Mouse (Mus musculus): ENCODE results near the gene Cbfb. TPM values are rescaled to one million over a fixed set of nuclear protein-coding genes. Genes with fewer than 3 reads are reported as not detected.
"Not testable (repeated sequence)": the region's sequence is repeated elsewhere in the genome, so short reads cannot be mapped to it uniquely, and the experiment has no call there.

The Cbfb gene
- polyA plus RNA-seq, 1 experiment from 2014 or later, result 52.9 TPM

- WGBS, result 91% methylated on average over 4 of the region's 4 CpGs
- H3K4me3 ChIP-seq (ENCODE audit: control insufficient read depth in 1 of 2, insufficient read depth in 1 of 2, low read depth in 1 of 2, low read length in 2 of 2); H3K4me1 ChIP-seq (ENCODE audit: control insufficient read depth in 2 of 2, insufficient read depth in 2 of 2, low read length in 2 of 2); H3K9ac ChIP-seq (ENCODE audit: low read length); H3K27me3 ChIP-seq (ENCODE audit: control insufficient read depth, insufficient read depth, low read length); H3K27ac ChIP-seq (replicated peaks in 1 of 2; ENCODE audit: control insufficient read depth in 1 of 2, insufficient read depth in 1 of 2, low read depth in 2 of 2, low read length in 2 of 2); ATAC-seq (ENCODE audit: insufficient number of reproducible peaks, insufficient read depth, low FRiP score, low read depth); H3K9me3 ChIP-seq (ENCODE audit: control insufficient read depth, low read length); H3K4me2 ChIP-seq (ENCODE audit: low read length): not testable (repeated sequence)
- H3K36me3 ChIP-seq (ENCODE audit: control insufficient read depth, insufficient read depth, low read length), result peaks cover 30% of the 10 kb centered on the region
Measured at GRCm38 (mm10) chr8:105232321-105232693, 61.8 kb downstream of the Cbfb start.

GRCm38 (mm10) chr8:105233126-105233935, 62.9 kb downstream of the Cbfb start:
- no peak for ATAC-seq (ENCODE audit: insufficient number of reproducible peaks, insufficient read depth, low FRiP score, low read depth)
- no peaks in the 10 kb centered on the region for H3K9me3 ChIP-seq (ENCODE audit: control insufficient read depth, low read length)
- no peak overlapping the region for H3K4me2 ChIP-seq (ENCODE audit: low read length)
- H3K4me3 ChIP-seq (ENCODE audit: control insufficient read depth in 1 of 2, insufficient read depth in 1 of 2, low read depth in 1 of 2, low read length in 2 of 2), result no peak overlapping the region
- H3K4me1 ChIP-seq (ENCODE audit: control insufficient read depth in 2 of 2, insufficient read depth in 2 of 2, low read length in 2 of 2), result no peaks in the 10 kb centered on the region
- H3K36me3 ChIP-seq (ENCODE audit: control insufficient read depth, insufficient read depth, low read length), result peaks cover 32% of the 10 kb centered on the region
- 73% methylated on average over 1 of the region's 1 CpGs for whole genome bisulfite sequencing
- no peaks in the 10 kb centered on the region for H3K27me3 ChIP-seq (ENCODE audit: control insufficient read depth, insufficient read depth, low read length)
- no peak overlapping the region for H3K27ac ChIP-seq (replicated peaks in 1 of 2; ENCODE audit: control insufficient read depth in 1 of 2, insufficient read depth in 1 of 2, low read depth in 2 of 2, low read length in 2 of 2)
- no peak overlapping the region for H3K9ac ChIP-seq (ENCODE audit: low read length)

GRCm38 (mm10) chr8:105235206-105235605, 64.7 kb downstream of the Cbfb start:
- Histone ChIP-seq H3K4me3 (ENCODE audit: control insufficient read depth in 1 of 2, insufficient read depth in 1 of 2, low read depth in 1 of 2, low read length in 2 of 2) (no peak overlapping the region), H3K27me3 (ENCODE audit: control insufficient read depth, insufficient read depth, low read length) (no peaks in the 10 kb centered on the region), H3K27ac (replicated peaks in 1 of 2; ENCODE audit: control insufficient read depth in 1 of 2, insufficient read depth in 1 of 2, low read depth in 2 of 2, low read length in 2 of 2) (no peak overlapping the region), H3K4me2 (ENCODE audit: low read length) (no peak overlapping the region), H3K9me3 (ENCODE audit: control insufficient read depth, low read length) (no peaks in the 10 kb centered on the region), H3K9ac (ENCODE audit: low read length) (no peak overlapping the region), H3K4me1 (ENCODE audit: control insufficient read depth in 2 of 2, insufficient read depth in 2 of 2, low read length in 2 of 2) (no peaks in the 10 kb centered on the region), H3K36me3 (ENCODE audit: control insufficient read depth, insufficient read depth, low read length) (peaks cover 50% of the 10 kb centered on the region)
- ATAC-seq (ENCODE audit: insufficient number of reproducible peaks, insufficient read depth, low FRiP score, low read depth), result no peak
- 53% methylated on average over 1 of the region's 1 CpGs for WGBS

- H3K4me1 ChIP-seq (ENCODE audit: control insufficient read depth in 2 of 2, insufficient read depth in 2 of 2, low read length in 2 of 2), result no peaks in the 10 kb centered on the region
- H3K27me3 ChIP-seq (ENCODE audit: control insufficient read depth, insufficient read depth, low read length), result no peaks in the 10 kb centered on the region
- H3K9me3 ChIP-seq (ENCODE audit: control insufficient read depth, low read length), result no peaks in the 10 kb centered on the region
- 90% methylated on average over 14 of the region's 14 CpGs for WGBS
- H3K27ac ChIP-seq (replicated peaks in 1 of 2; ENCODE audit: control insufficient read depth in 1 of 2, insufficient read depth in 1 of 2, low read depth in 2 of 2, low read length in 2 of 2), result no peak overlapping the region
- no peak overlapping the region for H3K9ac ChIP-seq (ENCODE audit: low read length)
- no peak overlapping the region for H3K4me2 ChIP-seq (ENCODE audit: low read length)
- peaks cover 69% of the 10 kb centered on the region for H3K36me3 ChIP-seq (ENCODE audit: control insufficient read depth, insufficient read depth, low read length)
- no peak for ATAC-seq (ENCODE audit: insufficient number of reproducible peaks, insufficient read depth, low FRiP score, low read depth)
- H3K4me3 ChIP-seq (ENCODE audit: control insufficient read depth in 1 of 2, insufficient read depth in 1 of 2, low read depth in 1 of 2, low read length in 2 of 2), result no peak overlapping the region
Measured at GRCm38 (mm10) chr8:105237442-105238142, 67.1 kb downstream of the Cbfb start.

GRCm38 (mm10) chr8:105241016-105241415, 70.5 kb downstream of the Cbfb start:
- ATAC-seq (ENCODE audit: insufficient number of reproducible peaks, insufficient read depth, low FRiP score, low read depth), result no peak
- no peak overlapping the region for H3K27ac ChIP-seq (replicated peaks in 1 of 2; ENCODE audit: control insufficient read depth in 1 of 2, insufficient read depth in 1 of 2, low read depth in 2 of 2, low read length in 2 of 2)
- 92% methylated on average over 7 of the region's 7 CpGs for WGBS
- no peak overlapping the region for H3K9ac ChIP-seq (ENCODE audit: low read length)
- no peak overlapping the region for H3K4me2 ChIP-seq (ENCODE audit: low read length)
- H3K4me1 ChIP-seq (ENCODE audit: control insufficient read depth in 2 of 2, insufficient read depth in 2 of 2, low read length in 2 of 2), result no peaks in the 10 kb centered on the region
- H3K9me3 ChIP-seq (ENCODE audit: control insufficient read depth, low read length), result no peaks in the 10 kb centered on the region
- no peak overlapping the region for H3K4me3 ChIP-seq (ENCODE audit: control insufficient read depth in 1 of 2, insufficient read depth in 1 of 2, low read depth in 1 of 2, low read length in 2 of 2)
- H3K27me3 ChIP-seq (ENCODE audit: control insufficient read depth, insufficient read depth, low read length), result no peaks in the 10 kb centered on the region
- H3K36me3 ChIP-seq (ENCODE audit: control insufficient read depth, insufficient read depth, low read length), result peaks cover 59% of the 10 kb centered on the region

GRCm38 (mm10) chr8:105251954-105252353, 81.5 kb downstream of the Cbfb start:
- no peak overlapping the region for H3K27ac ChIP-seq (replicated peaks in 1 of 2; ENCODE audit: control insufficient read depth in 1 of 2, insufficient read depth in 1 of 2, low read depth in 2 of 2, low read length in 2 of 2)
- H3K9ac ChIP-seq (ENCODE audit: low read length), result no peak overlapping the region
- H3K4me2 ChIP-seq (ENCODE audit: low read length), result no peak overlapping the region
- no peak for ATAC-seq (ENCODE audit: insufficient number of reproducible peaks, insufficient read depth, low FRiP score, low read depth)
- peaks cover 6% of the 10 kb centered on the region; the same call in 1 of the 2 replicates for H3K27me3 ChIP-seq (ENCODE audit: control insufficient read depth, insufficient read depth, low read length)
- H3K9me3 ChIP-seq (ENCODE audit: control insufficient read depth, low read length), result no peaks in the 10 kb centered on the region
- 89% methylated on average over 6 of the region's 6 CpGs for WGBS
- H3K36me3 ChIP-seq (ENCODE audit: control insufficient read depth, insufficient read depth, low read length), result peaks cover 52% of the 10 kb centered on the region
- H3K4me1 ChIP-seq (ENCODE audit: control insufficient read depth in 2 of 2, insufficient read depth in 2 of 2, low read length in 2 of 2), result peaks cover 13 to 14% of the 10 kb centered on the region in 2 experiments; a peak in 3 of 4 replicates
- no peak overlapping the region for H3K4me3 ChIP-seq (ENCODE audit: control insufficient read depth in 1 of 2, insufficient read depth in 1 of 2, low read depth in 1 of 2, low read length in 2 of 2)

- Histone ChIP-seq H3K27ac (replicated peaks in 1 of 2; ENCODE audit: control insufficient read depth in 1 of 2, insufficient read depth in 1 of 2, low read depth in 2 of 2, low read length in 2 of 2) (no peak overlapping the region), H3K9ac (ENCODE audit: low read length) (0 out of 2 replicates have a peak overlapping the region, but pooled peaks have one; percentile 71), H3K27me3 (ENCODE audit: control insufficient read depth, insufficient read depth, low read length) (peaks cover 11% of the 10 kb centered on the region; the same call in 1 of the 2 replicates), H3K4me2 (ENCODE audit: low read length) (no peak overlapping the region), H3K4me1 (ENCODE audit: control insufficient read depth in 2 of 2, insufficient read depth in 2 of 2, low read length in 2 of 2) (peaks cover 13 to 14% of the 10 kb centered on the region in 2 experiments; a peak in 3 of 4 replicates), H3K9me3 (ENCODE audit: control insufficient read depth, low read length) (no peaks in the 10 kb centered on the region), H3K36me3 (ENCODE audit: control insufficient read depth, insufficient read depth, low read length) (peaks cover 42% of the 10 kb centered on the region), H3K4me3 (ENCODE audit: control insufficient read depth in 1 of 2, insufficient read depth in 1 of 2, low read depth in 1 of 2, low read length in 2 of 2) (no peak overlapping the region)
- ATAC-seq (ENCODE audit: insufficient number of reproducible peaks, insufficient read depth, low FRiP score, low read depth), result no peak
- WGBS, result 62% methylated on average over 10 of the region's 10 CpGs
Measured at GRCm38 (mm10) chr8:105252680-105253537, 82.4 kb downstream of the Cbfb start.

Data from heart, embryonic 14.5 days (tissue).